Mouse (Mus musculus) kidney, postnatal 10 days (tissue): ENCODE measurements around the gene 1700001O22Rik.

ENCODE experiments used
- DNase-seq: peaks from one replicate; pipeline ENCODE4 v3.0.0; 2021; ENCODE audit warnings: mixed read lengths

Gene 1700001O22Rik

GRCm38 (mm10) chr2:30750025-30750424 lies 53.4 kb downstream of the 1700001O22Rik start:
- peak; percentile 43 for DNase-seq

DNA sequence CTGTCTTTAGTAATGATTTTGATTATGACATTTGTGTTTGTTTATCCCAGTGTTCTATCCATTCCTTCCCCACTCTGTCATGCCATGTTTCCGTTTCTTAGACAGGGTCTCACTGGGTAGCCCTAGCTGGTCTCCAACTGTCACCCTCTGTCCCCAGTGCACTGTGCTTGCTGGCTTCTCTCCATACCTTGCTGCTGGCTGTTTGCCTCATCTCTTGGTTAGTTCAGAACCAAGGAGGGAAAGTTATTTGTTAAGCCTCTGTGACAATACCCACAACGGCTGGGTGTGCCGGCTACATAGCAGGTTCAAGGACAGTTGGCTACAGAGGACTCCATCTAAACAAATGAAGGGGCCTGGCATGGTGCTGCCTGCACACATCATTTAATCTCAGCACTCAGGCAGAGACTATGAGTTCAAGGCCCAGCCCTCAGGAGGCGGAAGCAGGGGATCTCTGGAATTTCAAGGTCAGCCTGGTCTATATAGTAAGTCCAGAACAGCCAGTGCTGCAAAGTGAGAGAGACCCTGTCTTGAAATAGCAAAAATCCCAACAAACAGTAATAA lies 55.8 kb downstream of the 1700001O22Rik start:
- no peak for DNase-seq
